ENCODE assay signal across 8 mouse cellular contexts in genomic region chr6:52253511-52254500, GRCm38 (mm10). TPM values are rescaled to one million over a fixed set of nuclear protein-coding genes. Genes with fewer than 3 reads are reported as not detected.
A peak's percentile ranks its signal among the peaks of the same experiment; 100 is the strongest.
DNase-seq lines count a peak whose midpoint lies in the region; ATAC-seq lines count a peak whose summit lies in the region.

No protein-coding gene starts in this region.

- H3K9me3 ChIP-seq in forebrain, embryonic 12.5 days: no peaks in the 10 kb centered on the region
- no peaks in the 10 kb centered on the region for H3K9me3 ChIP-seq in forebrain, embryonic 14.5 days (replicated peaks; ENCODE audit: control insufficient read depth, low read length)
- no peaks in the 10 kb centered on the region for H3K9me3 ChIP-seq in midbrain, embryonic 11.5 days (ENCODE audit: control insufficient read depth, low read length)
- H3K9me3 ChIP-seq in midbrain, embryonic 16.5 days (replicated peaks; ENCODE audit: control insufficient read depth, low read length, poor library complexity, severe bottlenecking): no peaks in the 10 kb centered on the region
- H3K9me3 ChIP-seq in midbrain, embryonic 15.5 days: no peaks in the 10 kb centered on the region

- no peaks in the 10 kb centered on the region for H3K36me3 ChIP-seq in forebrain, embryonic 12.5 days (replicated peaks)
- H3K36me3 ChIP-seq in forebrain, embryonic 14.5 days (ENCODE audit: control insufficient read depth, insufficient read depth, low read length): no peaks in the 10 kb centered on the region
- no peaks in the 10 kb centered on the region for H3K36me3 ChIP-seq in midbrain, embryonic 11.5 days (ENCODE audit: control insufficient read depth, insufficient read depth, low read length)
- no peaks in the 10 kb centered on the region for H3K36me3 ChIP-seq in midbrain, embryonic 16.5 days (ENCODE audit: control insufficient read depth, insufficient read depth, low read length)
- no peaks in the 10 kb centered on the region for H3K36me3 ChIP-seq in midbrain, embryonic 15.5 days (replicated peaks)

- WGBS in forebrain, embryonic 12.5 days: under 1% methylated on average over 59 of the region's 59 CpGs
- WGBS in forebrain, embryonic 14.5 days: 1% methylated on average over 59 of the region's 59 CpGs
- under 1% methylated on average over 59 of the region's 59 CpGs for WGBS in midbrain, embryonic 11.5 days
- WGBS in midbrain, embryonic 16.5 days: under 1% methylated on average over 59 of the region's 59 CpGs
- WGBS in midbrain, embryonic 15.5 days: 1% methylated on average over 59 of the region's 59 CpGs

- H3K27ac ChIP-seq in forebrain, embryonic 12.5 days: no peak overlapping the region
- H3K27ac ChIP-seq in forebrain, embryonic 14.5 days (ENCODE audit: low read depth, low read length): no peak overlapping the region
- H3K27ac ChIP-seq in midbrain, embryonic 11.5 days (ENCODE audit: low read depth, low read length): no peak overlapping the region
- H3K27ac ChIP-seq in midbrain, embryonic 16.5 days (ENCODE audit: low read length): no peak overlapping the region
- H3K27ac ChIP-seq in midbrain, embryonic 15.5 days: no peak overlapping the region

- no peak overlapping the region for H3K9ac ChIP-seq in forebrain, embryonic 12.5 days
- H3K9ac ChIP-seq in forebrain, embryonic 14.5 days (ENCODE audit: low read length): no peak overlapping the region
- no peak overlapping the region for H3K9ac ChIP-seq in midbrain, embryonic 11.5 days (ENCODE audit: low read length)
- H3K9ac ChIP-seq in midbrain, embryonic 16.5 days (ENCODE audit: low read depth, low read length): no peak overlapping the region
- no peak overlapping the region for H3K9ac ChIP-seq in midbrain, embryonic 15.5 days

- H3K27me3 ChIP-seq in forebrain, embryonic 12.5 days: peaks cover 88% of the 10 kb centered on the region
- peaks cover 92% of the 10 kb centered on the region for H3K27me3 ChIP-seq in forebrain, embryonic 14.5 days (replicated peaks; ENCODE audit: control insufficient read depth, insufficient read depth, low read length)
- H3K27me3 ChIP-seq in midbrain, embryonic 11.5 days (ENCODE audit: control insufficient read depth, insufficient read depth, low read length): peaks cover 96% of the 10 kb centered on the region
- peaks cover 74% of the 10 kb centered on the region for H3K27me3 ChIP-seq in midbrain, embryonic 16.5 days (ENCODE audit: control insufficient read depth, insufficient read depth, low read depth, low read length)
- peaks cover 90% of the 10 kb centered on the region for H3K27me3 ChIP-seq in midbrain, embryonic 15.5 days (replicated peaks)

- no peak for ATAC-seq in forebrain, embryonic 12.5 days (ENCODE audit: low FRiP score)
- ATAC-seq in forebrain, embryonic 14.5 days: no peak
- ATAC-seq in midbrain, embryonic 11.5 days (ENCODE audit: low FRiP score): no peak
- ATAC-seq in midbrain, embryonic 16.5 days: no peak
- ATAC-seq in midbrain, embryonic 15.5 days (replicated peaks): no peak

- H3K4me1 ChIP-seq in forebrain, embryonic 12.5 days: peaks cover 3% of the 10 kb centered on the region; the same call in 1 of the 2 replicates
- H3K4me1 ChIP-seq in forebrain, embryonic 14.5 days (ENCODE audit: control insufficient read depth, insufficient read depth, low read length): no peaks in the 10 kb centered on the region
- no peaks in the 10 kb centered on the region for H3K4me1 ChIP-seq in midbrain, embryonic 11.5 days (ENCODE audit: control insufficient read depth, insufficient read depth, low read length)
- H3K4me1 ChIP-seq in midbrain, embryonic 16.5 days (ENCODE audit: control insufficient read depth, insufficient read depth, low read length): no peaks in the 10 kb centered on the region
- H3K4me1 ChIP-seq in midbrain, embryonic 15.5 days: no peaks in the 10 kb centered on the region

- peak overlapping the region; percentile 11; the same call in 1 of the 2 replicates for H3K4me3 ChIP-seq in forebrain, embryonic 12.5 days (replicated peaks)
- H3K4me3 ChIP-seq in forebrain, embryonic 14.5 days (ENCODE audit: low read depth, low read length): no peak overlapping the region
- H3K4me3 ChIP-seq in midbrain, embryonic 11.5 days (ENCODE audit: low read depth, low read length): no peak overlapping the region
- no peak overlapping the region for H3K4me3 ChIP-seq in midbrain, embryonic 16.5 days (ENCODE audit: low read depth, low read length)
- no peak overlapping the region for H3K4me3 ChIP-seq in midbrain, embryonic 15.5 days

- DNase-seq in forebrain, embryonic 14.5 days (ENCODE audit: low spot score): no peak
- peak; percentile 98 for DNase-seq in midbrain, embryonic 11.5 days (ENCODE audit: low spot score, missing footprints)
- peak; percentile 27 for DNase-seq in kidney, postnatal 14 days
- DNase-seq in urinary bladder, postnatal 10 days (ENCODE audit: low spot score): peak; percentile 16
- DNase-seq in cerebellum, adult 11-12 months: no peak

- H3K4me2 ChIP-seq in forebrain, embryonic 12.5 days: no peak overlapping the region
- H3K4me2 ChIP-seq in forebrain, embryonic 14.5 days (ENCODE audit: low read length): no peak overlapping the region
- no peak overlapping the region for H3K4me2 ChIP-seq in midbrain, embryonic 11.5 days
- no peak overlapping the region for H3K4me2 ChIP-seq in midbrain, embryonic 16.5 days (ENCODE audit: low read length)
- no peak overlapping the region for H3K4me2 ChIP-seq in midbrain, embryonic 15.5 days

RNA-seq across cellular contexts. Expression of gene Hoxa13, which starts 6.9 kb away (rescaled TPM):
- polyA plus RNA-seq in forebrain, embryonic 12.5 days (2016; fragmentation: Nextera tagmentation; extraction: Ambion mirVana): not detected in 2 replicates
- not detected in 2 replicates for polyA plus RNA-seq in forebrain, embryonic 14.5 days (2014; fragmentation: Nextera tagmentation; extraction: Ambion mirVana)
- not detected in 2 replicates for polyA plus RNA-seq in midbrain, embryonic 11.5 days (2014; fragmentation: Nextera tagmentation; extraction: Ambion mirVana)
- polyA plus RNA-seq in midbrain, embryonic 16.5 days (2015; fragmentation: Nextera tagmentation; extraction: Ambion mirVana): not detected in 2 replicates
- not detected in 2 replicates for polyA plus RNA-seq in midbrain, embryonic 15.5 days (2015; fragmentation: Nextera tagmentation; extraction: Ambion mirVana)

RNA-seq across cellular contexts. Expression of gene Hoxa11, which starts 8.2 kb away (rescaled TPM):
- polyA plus RNA-seq in forebrain, embryonic 12.5 days (2016; fragmentation: Nextera tagmentation; extraction: Ambion mirVana): not detected in 2 replicates
- not detected in 2 replicates for polyA plus RNA-seq in forebrain, embryonic 14.5 days (2014; fragmentation: Nextera tagmentation; extraction: Ambion mirVana)
- polyA plus RNA-seq in midbrain, embryonic 11.5 days (2014; fragmentation: Nextera tagmentation; extraction: Ambion mirVana): not detected in 2 replicates
- not detected in 2 replicates for polyA plus RNA-seq in midbrain, embryonic 16.5 days (2015; fragmentation: Nextera tagmentation; extraction: Ambion mirVana)
- polyA plus RNA-seq in midbrain, embryonic 15.5 days (2015; fragmentation: Nextera tagmentation; extraction: Ambion mirVana): 0.13 TPM in 1 of 2 replicates, not detected in the other

RNA-seq across cellular contexts. Expression of gene Hoxa10, which starts 13.2 kb away (rescaled TPM):
- not detected in 2 replicates for polyA plus RNA-seq in forebrain, embryonic 12.5 days (2016; fragmentation: Nextera tagmentation; extraction: Ambion mirVana)
- not detected in 2 replicates for polyA plus RNA-seq in forebrain, embryonic 14.5 days (2014; fragmentation: Nextera tagmentation; extraction: Ambion mirVana)
- not detected in 2 replicates for polyA plus RNA-seq in midbrain, embryonic 11.5 days (2014; fragmentation: Nextera tagmentation; extraction: Ambion mirVana)
- polyA plus RNA-seq in midbrain, embryonic 16.5 days (2015; fragmentation: Nextera tagmentation; extraction: Ambion mirVana): not detected in 2 replicates
- 0.15 TPM in 1 of 2 replicates, not detected in the other for polyA plus RNA-seq in midbrain, embryonic 15.5 days (2015; fragmentation: Nextera tagmentation; extraction: Ambion mirVana)

RNA-seq across cellular contexts. Expression of gene Hoxa9, which starts 22.9 kb away (rescaled TPM):
- polyA plus RNA-seq in forebrain, embryonic 12.5 days (2016; fragmentation: Nextera tagmentation; extraction: Ambion mirVana): not detected in 2 replicates
- polyA plus RNA-seq in forebrain, embryonic 14.5 days (2014; fragmentation: Nextera tagmentation; extraction: Ambion mirVana): not detected in 2 replicates
- not detected in 2 replicates for polyA plus RNA-seq in midbrain, embryonic 11.5 days (2014; fragmentation: Nextera tagmentation; extraction: Ambion mirVana)
- not detected in 2 replicates for polyA plus RNA-seq in midbrain, embryonic 16.5 days (2015; fragmentation: Nextera tagmentation; extraction: Ambion mirVana)
- polyA plus RNA-seq in midbrain, embryonic 15.5 days (2015; fragmentation: Nextera tagmentation; extraction: Ambion mirVana): not detected in 2 replicates

RNA-seq across cellular contexts. Expression of gene Hoxa7, which starts 32.2 kb away (rescaled TPM):
- not detected in 2 replicates for polyA plus RNA-seq in forebrain, embryonic 12.5 days (2016; fragmentation: Nextera tagmentation; extraction: Ambion mirVana)
- polyA plus RNA-seq in forebrain, embryonic 14.5 days (2014; fragmentation: Nextera tagmentation; extraction: Ambion mirVana): not detected in 2 replicates
- polyA plus RNA-seq in midbrain, embryonic 11.5 days (2014; fragmentation: Nextera tagmentation; extraction: Ambion mirVana): 0.14 TPM in 1 of 2 replicates, not detected in the other
- not detected in 2 replicates for polyA plus RNA-seq in midbrain, embryonic 16.5 days (2015; fragmentation: Nextera tagmentation; extraction: Ambion mirVana)
- not detected in 2 replicates for polyA plus RNA-seq in midbrain, embryonic 15.5 days (2015; fragmentation: Nextera tagmentation; extraction: Ambion mirVana)

Comparison
In these comparisons a context has a peak if more than half of its experiments do, and no peak if none do; other contexts are left out.
1. DNase-seq: peak in midbrain, embryonic 11.5 days (single experiment), kidney, postnatal 14 days (single experiment) and urinary bladder, postnatal 10 days (single experiment); none in forebrain, embryonic 14.5 days (single experiment) and cerebellum, adult 11-12 months (single experiment).